Mouse (Mus musculus): ENCODE measurements around the gene Olfr1255.

The Olfr1255 gene

GRCm38 (mm10) chr2:89811751-89812150 is at the start of gene Olfr1255:
Olfr1255 (plus strand) TSS chr2:89812051.
- no peak for DNase-seq (ENCODE audit: low spot score in 2 of 2)

- DNase-seq (ENCODE audit: low spot score in 2 of 2), result no peak
Measured at GRCm38 (mm10) chr2:89793519-89793918, 18.3 kb upstream of the Olfr1255 start, which contains the start of gene Olfr1254. Olfr1254 (minus strand) TSS chr2:89793619.

GRCm38 (mm10) chr2:89799583-89799982 is 12.3 kb upstream of the Olfr1255 start:
- DNase-seq (ENCODE audit: low spot score in 2 of 2), result no peak

- DNase-seq (ENCODE audit: low spot score in 2 of 2), result no peak
Measured at GRCm38 (mm10) chr2:89810751-89811150, 1.1 kb upstream of the Olfr1255 start.

DNA sequence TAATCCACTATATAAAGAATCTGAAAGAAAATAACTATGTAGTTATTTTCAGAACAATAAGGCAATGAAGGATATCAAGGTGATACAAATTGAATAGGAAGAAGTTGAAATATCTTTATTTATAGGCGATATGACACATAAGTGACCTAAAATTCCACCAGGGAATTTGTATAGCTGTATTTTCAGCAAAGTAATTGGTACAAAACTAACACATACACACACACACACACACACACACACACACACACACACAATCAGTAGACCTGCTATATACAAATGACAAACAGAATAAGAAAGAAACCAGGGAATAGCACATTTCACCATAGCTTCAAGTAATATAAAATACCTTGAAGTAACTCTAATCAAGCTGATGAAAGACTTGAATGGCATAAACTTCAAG is 8.4 kb downstream of the Olfr1255 start:
- DNase-seq (ENCODE audit: low spot score in 2 of 2), result no peak

- DNase-seq (ENCODE audit: low spot score in 2 of 2), result no peak
Measured at GRCm38 (mm10) chr2:89841455-89841854, 29.6 kb downstream of the Olfr1255 start, which contains the start of gene Olfr1256. Olfr1256 (minus strand) TSS chr2:89841555.

DNA sequence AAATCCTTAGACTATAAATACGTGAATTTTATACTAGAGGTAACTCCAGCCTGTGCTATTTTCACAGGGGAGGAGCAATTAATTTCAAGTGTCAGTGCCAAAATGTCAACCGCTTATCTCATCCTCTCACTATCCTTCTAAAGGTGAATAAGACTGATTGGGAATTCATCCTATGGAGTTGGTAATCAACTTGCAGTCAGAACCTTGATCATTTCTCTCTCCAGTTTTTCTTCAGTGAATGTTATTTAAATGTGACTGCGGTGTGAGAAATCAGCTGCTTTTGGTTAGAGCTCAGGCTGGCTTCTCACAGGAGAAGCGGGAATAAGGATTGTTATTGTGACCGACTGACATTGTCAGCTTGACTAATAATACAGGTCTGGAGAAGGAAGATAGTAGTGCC is 36.3 kb downstream of the Olfr1255 start, which contains the start of gene Olfr48:
Gene Olfr48 (minus strand): TSS at position 101 of the 400 bp plus-strand sequence.
- no peak for DNase-seq (ENCODE audit: low spot score in 2 of 2)

DNA sequence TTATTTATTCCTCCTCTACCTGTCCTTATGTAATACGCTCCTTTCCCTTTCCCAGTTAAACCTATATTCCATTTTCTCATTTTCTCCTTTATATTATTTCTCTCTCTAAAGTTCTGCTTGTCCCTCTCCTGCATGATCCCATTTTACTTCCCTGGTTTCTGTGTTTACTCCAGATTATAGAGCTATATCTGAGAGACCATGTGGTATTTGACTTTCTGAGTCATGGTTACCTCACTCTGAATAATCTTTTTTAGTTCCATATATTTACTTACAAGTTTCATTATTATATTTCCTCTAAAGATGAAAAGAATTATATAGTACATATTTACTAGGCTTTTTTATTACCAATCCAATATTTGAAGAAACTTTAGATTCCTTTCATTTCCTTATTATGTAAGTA is 37.4 kb downstream of the Olfr1255 start:
- DNase-seq (ENCODE audit: low spot score in 2 of 2), result no peak
